Comparison of ENCODE assay signal across 9 mouse cellular contexts in genomic region chr6:49208297-49208930, GRCm38 (mm10). TPM values are rescaled to one million over a fixed set of nuclear protein-coding genes. Genes with fewer than 3 reads are reported as not detected.
DNase-seq lines count a peak whose midpoint lies in the region; ATAC-seq and TF ChIP-seq lines count a peak whose summit lies in the region.
"Had no signal": no experiment of that assay in that cellular context is flagged by ENCODE, and none has a peak within 500 bp of the region (broad histone marks: within the 10 kb centered on the region; RNA-seq: fewer than 3 reads in every experiment).

No protein-coding gene starts in this region.

- H3K27ac ChIP-seq in heart, adult 2 months = no peak overlapping the region
- peak overlapping the region; percentile 58 for H3K27ac ChIP-seq in CH12.LX (ENCODE audit: insufficient read depth, low read depth)
- peak overlapping the region; percentile 68 for H3K27ac ChIP-seq in heart, embryonic 16.5 days (ENCODE audit: low read length)
- H3K27ac ChIP-seq in liver, postnatal 0 days (ENCODE audit: low read depth) = peak overlapping the region; percentile 55

- H3K9me3 ChIP-seq in CH12.LX (replicated peaks; ENCODE audit: low read length) = no peaks in the 10 kb centered on the region
- H3K9me3 ChIP-seq in heart, embryonic 16.5 days (replicated peaks; ENCODE audit: control insufficient read depth, low read length) = no peaks in the 10 kb centered on the region
- no peaks in the 10 kb centered on the region for H3K9me3 ChIP-seq in liver, postnatal 0 days (ENCODE audit: low read length)

- H3K27me3 ChIP-seq in heart, adult 2 months (ENCODE audit: control insufficient read depth, insufficient read depth, low read length) = peaks cover 3% of the 10 kb centered on the region
- no peaks in the 10 kb centered on the region for H3K27me3 ChIP-seq in CH12.LX (replicated peaks)
- H3K27me3 ChIP-seq in heart, embryonic 16.5 days (ENCODE audit: control insufficient read depth, insufficient read depth, low read length) = no peaks in the 10 kb centered on the region
- H3K27me3 ChIP-seq in liver, postnatal 0 days (ENCODE audit: insufficient read depth, low read length) = no peaks in the 10 kb centered on the region

- ATAC-seq in heart, embryonic 16.5 days (replicated peaks; ENCODE audit: extremely low read depth, insufficient read depth, low FRiP score) = peak; percentile 67
- no peak for ATAC-seq in liver, postnatal 0 days
- ATAC-seq: Patski had no signal

- DNase-seq in heart, adult 2 months = peak in 1 of 2 experiments; percentile 13
- no peak for DNase-seq in heart, postnatal 36 days
- DNase-seq in CH12.LX (ENCODE audit: extremely low read depth) = peak; percentile 42
- peak; percentile 18 for DNase-seq in liver, postnatal 0 days
- DNase-seq in urinary bladder, adult 2 months (ENCODE audit: low spot score) = no peak
- no peak for DNase-seq in right cerebral cortex, postnatal 14 days
- DNase-seq in spleen, postnatal 10 days (ENCODE audit: low spot score in 2 of 2) = no peak

- peak overlapping the region; percentile 92 for H3K4me2 ChIP-seq in CH12.LX (ENCODE audit: insufficient read depth, low read depth, poor library complexity, severe bottlenecking)
- H3K4me2 ChIP-seq in heart, embryonic 16.5 days (ENCODE audit: low read depth, low read length) = peak overlapping the region; percentile 54
- H3K4me2 ChIP-seq in liver, postnatal 0 days (ENCODE audit: low read depth, low read length) = peak overlapping the region; percentile 56

- TF ChIP-seq POLR2A in heart, adult 2 months (IDR thresholded peaks at IDR 0.05; ENCODE audit: insufficient read depth, low read depth, low read length) = no peak
- TF ChIP-seq POLR2A in CH12.LX (IDR thresholded peaks at IDR 0.05; ENCODE audit: low read depth, low read length) = no peak

- no peak for TF ChIP-seq EP300 in heart, adult 2 months (IDR thresholded peaks at IDR 0.05; ENCODE audit: insufficient read depth, low read depth, low read length)
- TF ChIP-seq EP300 in CH12.LX (IDR thresholded peaks at IDR 0.05; ENCODE audit: low read length) = peak; percentile 55; the same call in 1 of the 2 replicates
- TF ChIP-seq EP300 in liver, postnatal 0 days (IDR thresholded peaks at IDR 0.05; ENCODE audit: low read depth) = no peak

- H3K36me3 ChIP-seq in heart, adult 2 months (ENCODE audit: control insufficient read depth, insufficient read depth, low read length) = no peaks in the 10 kb centered on the region
- H3K36me3 ChIP-seq in CH12.LX (replicated peaks in 1 of 2; ENCODE audit: control insufficient read depth in 1 of 2, insufficient read depth in 1 of 2, low read length in 1 of 2) = peaks cover 12 to 30% of the 10 kb centered on the region in 2 experiments
- peaks cover 10% of the 10 kb centered on the region; the same call in 1 of the 2 replicates for H3K36me3 ChIP-seq in heart, embryonic 16.5 days (ENCODE audit: control insufficient read depth, insufficient read depth)
- H3K36me3 ChIP-seq in liver, postnatal 0 days (replicated peaks; ENCODE audit: insufficient read depth, low read length) = peaks cover 18% of the 10 kb centered on the region

- TF ChIP-seq RAD21 in CH12.LX (IDR thresholded peaks at IDR 0.05; ENCODE audit: low read depth, low read length) = peak; percentile 46

- H3K79me2 ChIP-seq in heart, adult 2 months (replicated peaks; ENCODE audit: control insufficient read depth, insufficient read depth, low read length) = no peaks in the 10 kb centered on the region
- H3K79me2 ChIP-seq in CH12.LX (replicated peaks; ENCODE audit: control insufficient read depth, extremely low read depth, insufficient read depth, poor library complexity, severe bottlenecking) = peaks cover 38% of the 10 kb centered on the region

- in situ Hi-C loops in CH12.LX (cut with MboI; ENCODE audit: low pct_ligation_motif_present, low pct_unique_long_range_greater_than_20kb, low sequenced_read_pairs) = loop anchor here (10.0 kb wide), 1 partner anchor 46 kb away; no protein-coding TSS in a partner anchor

- no peaks in the 10 kb centered on the region; the same call in 1 of the 2 replicates for H3K4me1 ChIP-seq in heart, adult 2 months (ENCODE audit: control insufficient read depth, insufficient read depth, low read length)
- H3K4me1 ChIP-seq in CH12.LX (ENCODE audit: control insufficient read depth in 1 of 2, insufficient read depth in 2 of 2) = peaks cover 13 to 68% of the 10 kb centered on the region in 2 experiments
- peaks cover 60% of the 10 kb centered on the region for H3K4me1 ChIP-seq in heart, embryonic 16.5 days (ENCODE audit: control insufficient read depth, insufficient read depth, low read length)
- peaks cover 50% of the 10 kb centered on the region for H3K4me1 ChIP-seq in liver, postnatal 0 days (ENCODE audit: insufficient read depth)

- WGBS in heart, adult 2 months = 14% methylated on average over 8 of the region's 8 CpGs
- 26% methylated on average over 8 of the region's 8 CpGs for WGBS in heart, embryonic 16.5 days
- 25% methylated on average over 8 of the region's 8 CpGs for WGBS in liver, postnatal 0 days (ENCODE audit: insufficient replicate concordance)

- intact Hi-C loops in heart, adult 2 months (cut with DNase I) = loop anchor here (1.0 kb wide), 1 partner anchor 151 kb away; no protein-coding TSS in a partner anchor
- intact Hi-C loops in heart, postnatal 36 days (cut with DNase I) = loop anchor here (1.0 kb wide), 1 partner anchor 151 kb away; no protein-coding TSS in a partner anchor

- peak; percentile 70 for TF ChIP-seq CTCF in heart, adult 2 months (IDR thresholded peaks at IDR 0.05)
- peak in 1 of 2 experiments; percentile 45; a peak in 2 of 4 replicates for TF ChIP-seq CTCF in CH12.LX (conservative IDR thresholded peaks at IDR 0.05 in 1 of 2, IDR thresholded peaks at IDR 0.05 in 1 of 2; ENCODE audit: low read depth in 2 of 2, low read length in 2 of 2)
- peak; percentile 62 for TF ChIP-seq CTCF in liver, postnatal 0 days (IDR thresholded peaks at IDR 0.05; ENCODE audit: low read depth)

- H3K4me3 ChIP-seq in heart, adult 2 months = no peak overlapping the region; the same call in 1 of the 2 replicates
- H3K4me3 ChIP-seq in CH12.LX (replicated peaks in 1 of 3; ENCODE audit: low read depth in 2 of 3, low read length in 2 of 3, poor library complexity in 1 of 3) = peak overlapping the region; percentile 2 to 47 (median 37)
- peak overlapping the region; percentile 26 for H3K4me3 ChIP-seq in heart, embryonic 16.5 days (ENCODE audit: low read length)
- H3K4me3 ChIP-seq in liver, postnatal 0 days (ENCODE audit: low read depth, low read length) = no peak overlapping the region

- no peak overlapping the region for H3K9ac ChIP-seq in heart, adult 2 months (ENCODE audit: low read depth, low read length)
- H3K9ac ChIP-seq in CH12.LX (ENCODE audit: insufficient read depth, low read depth) = peak overlapping the region; percentile 53
- peak overlapping the region; percentile 47 for H3K9ac ChIP-seq in heart, embryonic 16.5 days (ENCODE audit: low read length)
- no peak overlapping the region for H3K9ac ChIP-seq in liver, postnatal 0 days (replicated peaks)

- dilution Hi-C loops in CH12.LX (cut with MboI; ENCODE audit: extremely low pct_ligation_motif_present, extremely low pct_unique_long_range_greater_than_20kb, low sequenced_read_pairs) = no loop called here

TF ChIP-seq in CH12.LX, 34 proteins besides CTCF, POLR2A, EP300 and RAD21 (continues in another document):
- TF ChIP-seq NRF1 (IDR thresholded peaks at IDR 0.05; ENCODE audit: low read depth, low read length) (no peak), IRF4 (IDR thresholded peaks at IDR 0.05; ENCODE audit: low read depth, low read length) (peak; percentile 43; the same call in 1 of the 2 replicates), JUN (IDR thresholded peaks at IDR 0.05; ENCODE audit: insufficient read depth, low read depth, low read length) (no peak), TBP (conservative IDR thresholded peaks at IDR 0.05; ENCODE audit: low read depth, low read length) (no peak), UBTF (IDR thresholded peaks at IDR 0.05; ENCODE audit: low read depth, low read length) (no peak), BHLHE40 (IDR thresholded peaks at IDR 0.05; ENCODE audit: low read depth, low read length) (peak; percentile 15; the same call in 1 of the 2 replicates), JUND (conservative IDR thresholded peaks at IDR 0.05; ENCODE audit: low read depth, low read length) (no peak), POLR2AphosphoS2 (IDR thresholded peaks at IDR 0.05; ENCODE audit: low read depth, low read length) (no peak), GABPA (IDR thresholded peaks at IDR 0.05; ENCODE audit: insufficient replicate concordance, low read depth, low read length) (no peak), MAZ (IDR thresholded peaks at IDR 0.05; ENCODE audit: low read depth, low read length) (no peak), RCOR1 (conservative IDR thresholded peaks at IDR 0.05; ENCODE audit: low read depth, low read length) (no peak), MAFK (IDR thresholded peaks at IDR 0.05; ENCODE audit: insufficient replicate concordance, low read length) (no peak), ZC3H11A (IDR thresholded peaks at IDR 0.05; ENCODE audit: low read depth, low read length) (no peak), KAT2A (IDR thresholded peaks at IDR 0.05; ENCODE audit: insufficient replicate concordance, low read length) (no peak), E2F4 (IDR thresholded peaks at IDR 0.05; ENCODE audit: insufficient replicate concordance, low read depth, low read length) (0 out of 2 replicates have a peak, but pooled peaks have one; percentile 46), ZKSCAN1 (IDR thresholded peaks at IDR 0.05; ENCODE audit: borderline replicate concordance, low read depth, low read length) (no peak)

RNA-seq across cellular contexts. Expression of gene Igf2bp3, which starts 6.3 kb away (rescaled TPM):
- not detected for total RNA-seq in heart, adult 2 months (2021)
- polyA plus RNA-seq in heart, adult 2 months (2012; rRNA removed) = not detected in 2 replicates
- total RNA-seq in heart, postnatal 36 days (2021) = under 1 TPM; 0.19 to 0.22 TPM
- total RNA-seq in CH12.LX (2012; rRNA removed) (18.4 TPM in 2 replicates), CH12.LX (2014; rRNA removed) (35.6 and 39.1 TPM in 2 replicates)
- polyA plus RNA-seq in CH12.LX (2012; ENCODE audit: insufficient read length, low read depth) = 22.0 and 23.1 TPM in 2 replicates
- 33.1 and 33.5 TPM in 2 replicates for polyA plus RNA-seq in heart, embryonic 16.5 days (2015; fragmentation: Nextera tagmentation; extraction: Ambion mirVana)
- polyA plus RNA-seq in liver, postnatal 0 days (2015; fragmentation: Nextera tagmentation; extraction: Ambion mirVana) = 29.7 and 31.3 TPM in 2 replicates
- 1.7 and 2.2 TPM in 2 replicates for polyA plus RNA-seq in urinary bladder, adult 2 months (2012; rRNA removed)

RNA-seq across cellular contexts. Expression of gene Tra2a, which starts 55.4 kb away (rescaled TPM):
- 10 to 100 TPM; 23.1 to 26.4 TPM for total RNA-seq in heart, adult 2 months (2021)
- polyA plus RNA-seq in heart, adult 2 months (2012; rRNA removed) = 21.0 and 38.4 TPM in 2 replicates
- total RNA-seq in heart, postnatal 36 days (2021) = 10 to 100 TPM; 26.8 to 28.4 TPM
- total RNA-seq in CH12.LX (2012; rRNA removed) (55.4 and 78.8 TPM in 2 replicates), CH12.LX (2014; rRNA removed) (120 and 142 TPM in 2 replicates)
- 95.1 and 103 TPM in 2 replicates for polyA plus RNA-seq in CH12.LX (2012; ENCODE audit: insufficient read length, low read depth)
- polyA plus RNA-seq in heart, embryonic 16.5 days (2015; fragmentation: Nextera tagmentation; extraction: Ambion mirVana) = 60.9 and 69.8 TPM in 2 replicates
- 23.4 and 26.3 TPM in 2 replicates for polyA plus RNA-seq in liver, postnatal 0 days (2015; fragmentation: Nextera tagmentation; extraction: Ambion mirVana)
- 86.7 and 120 TPM in 2 replicates for polyA plus RNA-seq in urinary bladder, adult 2 months (2012; rRNA removed)

Comparison
In these comparisons a context has a peak if more than half of its experiments do, and no peak if none do; other contexts are left out.
1. H3K4me3 ChIP-seq: peak in CH12.LX (3 of 3) and heart, embryonic 16.5 days (single experiment); none in heart, adult 2 months (single experiment) and liver, postnatal 0 days (single experiment).
2. H3K9ac ChIP-seq: peak in CH12.LX (single experiment) and heart, embryonic 16.5 days (single experiment); none in heart, adult 2 months (single experiment) and liver, postnatal 0 days (single experiment).
3. DNase-seq: peak in CH12.LX (single experiment) and liver, postnatal 0 days (single experiment); none in heart, postnatal 36 days (0 of 2), urinary bladder, adult 2 months (single experiment), right cerebral cortex, postnatal 14 days (single experiment) and spleen, postnatal 10 days (0 of 2).
4. Peak in every context shown above with its lines, with median percentiles within 50 percentile points of each other: H3K4me2 ChIP-seq.